Mouse (Mus musculus) liver, embryonic 16.5 days (tissue): Measurements from ENCODE around the gene Snx9. TPM values are rescaled to one million over a fixed set of nuclear protein-coding genes. Genes with fewer than 3 reads are reported as not detected.

Experiments used
- ATAC-seq: fragments of 200-750 bp; cut with Nextera tagmentation; 2 replicates; pipeline ENCODE4 v1.8.0; 2017; ENCODE audit warnings: low read depth, mild to moderate bottlenecking, moderate number of reproducible peaks, moderate library complexity
- H3K27ac ChIP-seq: fragments of 300-500 bp; sonication (generic); 2 replicates; pipeline ENCODE4 v1.5.1; 2014; ENCODE audit warnings: mild to moderate bottlenecking, low read length
- H3K27me3 ChIP-seq: fragments of 300-500 bp; sonication (generic); 2 replicates; pipeline ENCODE4 v1.6.1; 2014; ENCODE audit warnings: low read depth, low read length, mixed read lengths; ENCODE audit not compliant: control insufficient read depth, insufficient read depth
- H3K36me3 ChIP-seq: fragments of 300-500 bp; sonication (generic); 2 replicates; pipeline ENCODE4 v1.6.1; 2014; ENCODE audit warnings: mild to moderate bottlenecking; ENCODE audit not compliant: control insufficient read depth, insufficient read depth
- H3K4me1 ChIP-seq: fragments of 300-500 bp; sonication (generic); 2 replicates; pipeline ENCODE4 v1.6.1; 2014; ENCODE audit warnings: low read depth, low read length, mixed read lengths; ENCODE audit not compliant: control insufficient read depth
- H3K4me2 ChIP-seq: fragments of 300-500 bp; sonication (generic); 2 replicates; pipeline ENCODE4 v1.6.1; 2014; ENCODE audit warnings: low read depth, low read length, mixed read lengths
- H3K4me3 ChIP-seq: fragments of 300-500 bp; sonication (generic); 2 replicates; pipeline ENCODE4 v1.5.1; 2014; ENCODE audit warnings: low read depth, mild to moderate bottlenecking, low read length
- H3K9ac ChIP-seq: fragments of 300-500 bp; sonication (generic); 2 replicates; pipeline ENCODE4 v1.6.1; 2014; ENCODE audit warnings: low read depth, low read length
- H3K9me3 ChIP-seq: fragments of 300-500 bp; sonication (generic); replicated peaks from 2 replicates; pipeline ENCODE4 v1.6.1; 2016; ENCODE audit warnings: low read length; ENCODE audit not compliant: control insufficient read depth
- WGBS: fragments of 180-500 bp; shearing (Covaris S2); extraction: QIAGEN DNeasy Blood & Tissue Kit; methylation state at CpG from one replicate; pipeline ENCODE4 v1.1.7; 2014; ENCODE audit not compliant: insufficient replicate concordance; 5-methylcytosine and 5-hydroxymethylcytosine counted together
- polyA plus RNA-seq: library from polyadenylated mRNA; unstranded; fragments of >200 nt; fragmentation: Nextera tagmentation; extraction: Ambion mirVana; gene quantifications from 2 replicates; pipeline ENCODE4 v1.2.1, GENCODE M21; 2015

Snx9 gene
- polyA plus RNA-seq, 1 experiment from 2014 or later: 10.5 TPM

DNA sequence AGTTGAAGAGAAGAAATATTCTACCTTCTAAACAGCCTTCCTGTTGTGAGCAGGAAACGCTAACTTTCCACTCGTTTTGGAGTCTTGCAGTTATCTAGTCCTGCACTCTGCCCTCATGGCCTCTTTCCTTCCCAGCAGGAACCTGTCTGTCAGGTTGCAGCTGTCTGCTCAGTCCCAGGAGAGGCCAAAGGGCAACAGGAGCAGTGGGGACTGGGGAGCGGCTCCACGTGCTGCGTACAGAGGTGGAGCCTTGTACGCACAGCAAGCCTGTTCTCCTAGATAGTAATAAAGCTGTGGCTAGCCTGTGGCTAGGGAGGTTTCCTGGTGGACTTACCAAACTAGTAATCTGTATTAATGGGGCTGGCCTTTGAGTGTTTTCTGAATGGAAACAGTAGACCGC is 52.0 kb downstream of the Snx9 start:
- Histone ChIP-seq H3K36me3 (no peaks in the 10 kb centered on the region), H3K9me3 (no peaks in the 10 kb centered on the region), H3K9ac (no peak overlapping the region), H3K4me1 (peaks cover 32% of the 10 kb centered on the region), H3K27ac (peak overlapping the region; percentile 83), H3K27me3 (no peaks in the 10 kb centered on the region), H3K4me3 (no peak overlapping the region), H3K4me2 (peak overlapping the region; percentile 6; the same call in 1 of the 2 replicates)
- peak; percentile 94 for ATAC-seq
- 3% methylated on average over 7 of the region's 7 CpGs for WGBS

DNA sequence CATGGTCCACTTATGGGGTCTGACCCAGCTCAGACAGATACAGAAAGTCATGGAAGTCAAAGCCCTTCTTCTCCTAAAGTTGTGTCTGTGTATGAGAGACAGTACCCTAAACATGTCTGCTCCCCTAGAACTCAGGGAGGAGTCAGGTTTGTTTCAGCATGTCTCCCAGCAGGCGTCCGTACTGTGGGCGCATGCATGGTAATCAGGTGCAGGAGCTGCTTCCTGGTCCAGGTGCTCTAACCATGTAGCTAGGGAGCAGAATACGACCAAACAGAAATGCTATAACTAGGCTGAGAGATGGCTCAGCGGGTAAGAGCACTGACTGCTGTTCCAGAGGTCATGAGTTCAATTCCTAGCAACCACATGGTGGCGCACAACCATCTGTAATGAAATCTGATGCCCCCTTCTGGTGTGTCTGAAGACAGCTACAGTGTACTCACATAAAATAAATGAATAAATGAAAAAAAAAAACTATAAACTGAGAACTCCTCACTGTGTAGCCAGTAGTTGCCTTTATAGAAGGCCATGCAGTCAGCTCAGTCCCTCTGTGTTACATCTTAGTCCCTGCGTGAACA is 52.5 kb downstream of the Snx9 start:
- no peak overlapping the region for H3K4me2 ChIP-seq
- WGBS: 44% methylated on average over 7 of the region's 7 CpGs
- H3K9ac ChIP-seq: no peak overlapping the region
- no peak for ATAC-seq
- H3K27me3 ChIP-seq: no peaks in the 10 kb centered on the region
- no peaks in the 10 kb centered on the region for H3K9me3 ChIP-seq
- H3K36me3 ChIP-seq: no peaks in the 10 kb centered on the region
- peak overlapping the region; percentile 83 for H3K27ac ChIP-seq
- H3K4me1 ChIP-seq: peaks cover 32% of the 10 kb centered on the region
- H3K4me3 ChIP-seq: no peak overlapping the region

DNA sequence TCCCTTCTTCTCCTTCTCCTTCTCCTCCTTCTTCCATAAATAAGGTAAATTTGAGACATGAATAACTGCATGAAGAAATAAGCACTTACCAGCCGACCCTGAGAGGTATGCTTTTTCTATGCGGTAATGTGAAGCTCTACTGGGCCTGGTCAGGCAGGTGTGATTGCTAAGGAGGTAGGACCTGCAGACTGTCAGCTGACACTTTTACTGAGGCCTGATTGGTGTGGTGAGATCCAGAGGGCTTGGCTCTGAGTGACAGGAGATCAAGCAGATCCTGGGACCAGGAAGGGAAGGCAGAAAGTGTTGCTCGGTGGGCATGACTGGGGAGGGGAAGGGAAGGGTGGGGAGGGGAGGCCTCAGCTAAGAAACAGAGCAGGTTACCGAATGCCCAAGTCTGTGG is 54.9 kb downstream of the Snx9 start:
- Histone ChIP-seq H3K4me1 (peaks cover 28% of the 10 kb centered on the region), H3K4me2 (no peak overlapping the region), H3K9ac (no peak overlapping the region), H3K4me3 (no peak overlapping the region), H3K36me3 (no peaks in the 10 kb centered on the region; the same call in 1 of the 2 replicates), H3K27ac (no peak overlapping the region), H3K9me3 (no peaks in the 10 kb centered on the region), H3K27me3 (no peaks in the 10 kb centered on the region)
- WGBS: 58% methylated on average over 4 of the region's 4 CpGs
- no peak for ATAC-seq

DNA sequence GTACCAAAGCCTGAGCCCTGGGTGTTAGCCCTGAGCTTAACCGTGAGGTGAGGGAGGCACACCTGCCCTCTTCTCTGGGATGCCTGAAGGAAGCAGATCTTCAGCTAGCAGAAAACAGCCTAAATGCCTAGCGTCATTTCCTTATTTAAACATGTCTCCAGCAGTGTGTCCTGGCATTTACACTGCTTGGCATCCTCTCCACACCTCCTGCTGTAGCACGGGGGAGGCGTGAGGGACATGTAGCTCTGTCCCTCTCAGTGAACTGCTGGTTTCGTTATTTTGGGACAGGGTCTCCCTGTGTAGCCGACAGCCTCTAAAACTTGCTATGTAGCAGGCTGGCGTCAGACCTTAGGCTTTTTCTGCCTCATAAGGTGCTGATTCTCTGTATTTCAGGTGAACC is 55.5 kb downstream of the Snx9 start:
- no peaks in the 10 kb centered on the region for H3K9me3 ChIP-seq
- H3K36me3 ChIP-seq: no peaks in the 10 kb centered on the region; the same call in 1 of the 2 replicates
- ATAC-seq: no peak
- H3K4me1 ChIP-seq: peaks cover 26% of the 10 kb centered on the region
- H3K4me3 ChIP-seq: no peak overlapping the region
- 70% methylated on average over 7 of the region's 7 CpGs for WGBS
- no peaks in the 10 kb centered on the region for H3K27me3 ChIP-seq
- H3K9ac ChIP-seq: no peak overlapping the region
- H3K27ac ChIP-seq: no peak overlapping the region
- no peak overlapping the region for H3K4me2 ChIP-seq

DNA sequence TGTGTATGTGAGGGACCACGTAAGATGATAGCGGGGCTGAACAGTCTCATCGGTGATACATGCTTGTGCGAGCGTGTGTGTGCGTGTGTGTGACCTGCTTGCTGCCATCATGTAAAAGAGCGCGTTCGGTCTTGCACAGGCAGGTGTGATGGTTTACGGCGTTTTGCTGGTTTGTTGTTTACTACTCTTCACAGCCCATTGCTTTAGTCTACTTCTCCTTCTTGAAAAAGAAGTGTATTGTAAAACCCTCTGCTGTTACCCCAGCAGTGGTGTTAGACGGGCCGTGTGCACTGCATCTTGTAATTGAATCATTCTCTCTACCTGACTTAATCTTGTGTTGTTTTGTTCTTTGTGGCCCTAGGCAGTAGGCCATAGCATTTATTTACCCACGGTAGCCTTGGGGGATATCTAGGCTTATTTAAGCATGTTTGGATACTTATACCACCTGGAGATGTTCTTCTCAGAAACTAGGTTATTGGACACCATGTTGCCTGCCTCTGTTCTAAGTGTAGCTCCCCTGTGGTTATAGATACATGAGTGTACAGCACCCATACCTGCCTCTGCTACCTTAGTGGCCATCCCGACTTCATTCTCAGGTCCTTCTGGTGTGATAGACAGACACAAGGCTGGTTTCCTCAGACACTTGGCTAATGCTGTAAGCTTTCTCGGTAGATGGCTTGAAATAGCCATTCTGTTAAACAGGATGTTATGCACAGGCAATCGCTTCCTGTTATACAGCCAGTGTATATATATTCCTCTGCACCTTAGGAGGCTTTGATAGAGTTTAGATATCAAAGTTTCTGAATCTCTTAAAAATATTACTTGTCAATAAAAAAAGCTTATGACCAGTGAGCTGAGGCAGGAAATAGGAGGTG is 56.4 kb downstream of the Snx9 start:
- no peak overlapping the region for H3K27ac ChIP-seq
- H3K4me3 ChIP-seq: no peak overlapping the region
- ATAC-seq: no peak
- H3K4me2 ChIP-seq: no peak overlapping the region
- peaks cover 17% of the 10 kb centered on the region for H3K4me1 ChIP-seq
- WGBS: 78% methylated on average over 17 of the region's 17 CpGs
- no peak overlapping the region for H3K9ac ChIP-seq
- H3K36me3 ChIP-seq: peaks cover 4% of the 10 kb centered on the region; the same call in 1 of the 2 replicates
- H3K27me3 ChIP-seq: no peaks in the 10 kb centered on the region
- no peaks in the 10 kb centered on the region for H3K9me3 ChIP-seq

DNA sequence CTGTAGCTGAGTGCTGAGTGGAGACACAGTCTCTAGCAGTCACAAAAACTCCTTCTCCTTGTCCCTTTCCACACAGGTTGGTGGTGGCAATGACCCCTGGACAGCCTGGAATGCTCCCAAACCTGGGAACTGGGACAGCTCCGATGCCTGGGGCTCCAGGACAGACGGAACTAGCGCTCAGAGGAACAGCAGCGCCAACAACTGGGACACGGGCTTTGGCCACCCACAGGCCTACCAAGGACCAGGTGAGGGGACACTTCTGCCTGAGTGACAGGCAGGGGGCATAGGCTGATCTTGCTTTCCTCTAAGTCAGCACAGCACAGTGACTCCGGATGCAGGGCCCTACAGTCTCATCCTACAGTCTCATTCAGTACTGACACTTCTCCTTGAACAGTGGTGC is 58.1 kb downstream of the Snx9 start:
- Histone ChIP-seq H3K27ac (no peak overlapping the region), H3K4me1 (peaks cover under 1% of the 10 kb centered on the region; the same call in 1 of the 2 replicates), H3K9me3 (no peaks in the 10 kb centered on the region), H3K36me3 (peaks cover 4% of the 10 kb centered on the region; the same call in 1 of the 2 replicates), H3K4me3 (no peak overlapping the region), H3K27me3 (no peaks in the 10 kb centered on the region), H3K9ac (no peak overlapping the region), H3K4me2 (no peak overlapping the region)
- ATAC-seq: no peak
- WGBS: 74% methylated on average over 6 of the region's 6 CpGs

DNA sequence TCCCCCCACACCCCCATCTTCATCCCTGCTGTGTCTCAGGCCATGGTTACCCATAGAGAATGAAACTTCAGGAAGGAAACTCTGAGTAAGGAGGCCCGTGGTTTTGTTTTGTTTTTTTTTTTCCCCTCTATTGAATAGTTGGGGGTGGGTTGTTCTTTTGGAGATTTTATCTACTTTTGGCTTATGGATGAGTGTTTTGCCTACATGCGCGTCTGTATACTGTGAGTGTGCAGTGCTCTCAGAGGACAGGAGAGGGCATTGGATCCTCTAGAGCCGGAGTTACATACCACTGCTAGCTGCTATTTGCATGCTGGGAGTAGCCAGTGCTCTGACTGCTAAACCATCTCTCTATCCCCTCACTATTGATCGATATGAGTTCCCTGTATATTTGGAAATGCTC is 60.3 kb downstream of the Snx9 start:
- no peak overlapping the region for H3K9ac ChIP-seq
- H3K27ac ChIP-seq: no peak overlapping the region
- H3K36me3 ChIP-seq: peaks cover 4% of the 10 kb centered on the region; the same call in 1 of the 2 replicates
- no peak overlapping the region for H3K4me2 ChIP-seq
- H3K4me1 ChIP-seq: no peaks in the 10 kb centered on the region
- ATAC-seq: no peak
- no peak overlapping the region for H3K4me3 ChIP-seq
- 64% methylated on average over 5 of the region's 5 CpGs for WGBS
- H3K27me3 ChIP-seq: no peaks in the 10 kb centered on the region
- no peaks in the 10 kb centered on the region for H3K9me3 ChIP-seq

DNA sequence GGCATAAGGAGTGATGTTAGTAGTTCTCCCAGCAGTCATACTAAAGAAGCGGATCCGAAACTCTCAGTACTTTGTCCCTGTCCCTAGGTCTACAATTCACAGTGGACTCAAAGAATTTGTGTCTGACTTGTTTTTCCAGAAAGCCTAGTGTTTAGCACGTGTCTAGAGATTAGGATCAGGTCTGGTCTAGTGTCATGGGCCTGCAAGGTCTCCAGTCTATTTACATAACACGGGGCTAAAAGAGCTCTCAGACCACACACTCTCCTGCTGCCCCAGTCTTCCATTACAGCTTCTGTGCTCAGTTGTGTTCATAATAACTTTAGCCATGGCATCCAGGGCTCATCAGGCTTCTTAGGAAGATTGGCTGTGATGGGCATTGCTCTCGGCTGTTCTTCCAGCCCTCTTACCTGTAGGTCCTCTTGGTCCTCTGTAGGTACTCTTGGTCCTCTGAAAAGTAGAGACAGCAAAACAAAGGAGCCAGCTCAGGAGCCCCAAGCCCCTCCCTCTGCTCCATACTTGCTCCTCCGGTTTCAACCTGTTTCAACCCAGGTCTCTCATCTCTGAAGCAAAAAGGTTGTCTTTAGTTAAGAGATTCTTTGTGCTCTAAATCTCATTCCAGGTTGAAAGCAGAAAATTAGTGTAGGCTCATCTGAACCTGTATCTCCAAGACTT is 62.6 kb downstream of the Snx9 start:
- no peaks in the 10 kb centered on the region for H3K27me3 ChIP-seq
- 0 out of 2 replicates have a peak, but pooled peaks have one; percentile 9 for ATAC-seq
- no peak overlapping the region for H3K27ac ChIP-seq
- WGBS: 62% methylated on average over 6 of the region's 6 CpGs
- no peak overlapping the region for H3K4me2 ChIP-seq
- no peak overlapping the region for H3K4me3 ChIP-seq
- no peaks in the 10 kb centered on the region for H3K9me3 ChIP-seq
- H3K36me3 ChIP-seq: peaks cover 4% of the 10 kb centered on the region; the same call in 1 of the 2 replicates
- no peaks in the 10 kb centered on the region for H3K4me1 ChIP-seq
- H3K9ac ChIP-seq: no peak overlapping the region
